Mouse (Mus musculus) embryonic fibroblast, embryonic 13.5 days (primary cell): ENCODE data around the gene Grk4.

ENCODE experiments used
- CTCF ChIP-seq: IDR thresholded peaks from 2 replicates; pipeline ENCODE4 v1.5.1; 2011; ENCODE audit warnings: mild to moderate bottlenecking, control low read depth, low read length, moderate library complexity, borderline replicate concordance; ENCODE audit not compliant: insufficient read depth
- POLR2A ChIP-seq: IDR thresholded peaks from 2 replicates; pipeline ENCODE4 v1.6.1; 2011; ENCODE audit warnings: low read depth, mild to moderate bottlenecking, control low read depth, low read length, moderate library complexity

DNA sequence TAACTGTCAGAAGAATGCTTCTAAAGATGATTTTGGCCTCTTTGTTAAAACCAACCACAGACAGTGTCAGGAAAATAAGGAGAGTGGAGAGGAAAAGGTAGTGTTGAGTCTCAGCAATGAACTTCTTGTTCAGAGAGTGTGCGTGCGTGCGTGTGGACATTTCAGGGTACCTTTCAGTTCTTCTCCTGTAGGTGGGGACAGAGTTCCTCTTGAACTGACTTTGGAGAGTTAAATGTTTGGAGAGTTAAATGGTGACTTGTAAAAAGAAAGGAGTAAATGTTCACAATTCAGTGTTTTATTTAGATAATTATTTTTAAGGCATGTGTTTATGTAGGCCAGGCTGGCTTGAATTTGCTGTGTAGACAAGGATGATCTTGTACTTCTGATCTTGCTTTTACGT lies 10.1 kb downstream of the Grk4 start:
- TF ChIP-seq POLR2A (no peak), CTCF (no peak)
